Mouse (Mus musculus): ENCODE data around the gene Lrmda. TPM values are rescaled to one million over a fixed set of nuclear protein-coding genes. Genes with fewer than 3 reads are reported as not detected.
"Not testable (repeated sequence)": the region's sequence is repeated elsewhere in the genome, so short reads cannot be mapped to it uniquely, and the experiment has no call there.

The Lrmda gene
- polyA plus RNA-seq, 1 experiment from 2014 or later = 0.23 TPM

DNA sequence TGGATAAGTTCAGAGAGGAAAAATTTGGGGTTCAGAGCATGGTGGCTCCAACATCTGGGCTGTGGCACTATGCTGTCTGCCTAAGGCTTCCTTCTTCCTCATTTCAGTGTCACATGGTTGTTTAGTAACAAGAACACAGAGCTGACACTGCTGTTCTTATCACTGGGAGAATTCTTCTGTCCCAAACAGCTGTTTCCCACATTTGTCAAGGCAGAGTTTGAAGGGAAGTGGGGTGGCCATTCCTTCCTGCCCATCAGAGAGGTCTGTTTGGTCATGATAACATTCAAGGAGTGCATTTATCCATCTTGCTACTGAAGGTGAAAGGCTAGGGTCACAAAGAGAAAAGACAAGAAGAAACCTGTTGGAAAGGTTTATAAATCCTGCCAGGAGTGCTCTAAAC, 740.2 kb downstream of the Lrmda start:
- no peaks in the 10 kb centered on the region for H3K4me1 ChIP-seq (ENCODE audit: control insufficient read depth, insufficient read depth, low read length)
- no peaks in the 10 kb centered on the region for H3K36me3 ChIP-seq (ENCODE audit: control insufficient read depth, insufficient read depth, low read length)
- H3K9me3 ChIP-seq (ENCODE audit: control insufficient read depth, low read length) = no peaks in the 10 kb centered on the region
- no peaks in the 10 kb centered on the region for H3K27me3 ChIP-seq (ENCODE audit: control insufficient read depth, insufficient read depth, low read length)
- H3K9ac ChIP-seq (ENCODE audit: low read length) = no peak overlapping the region
- no peak overlapping the region for H3K4me2 ChIP-seq
- no peak overlapping the region for H3K4me3 ChIP-seq (ENCODE audit: low read depth, low read length)
- DNase-seq (ENCODE audit: low spot score, missing footprints) = no peak
- no peak for ATAC-seq (ENCODE audit: low FRiP score)
- no peak overlapping the region for H3K27ac ChIP-seq (ENCODE audit: low read depth, low read length)

- ATAC-seq (ENCODE audit: low FRiP score) (no peak), DNase-seq (ENCODE audit: low spot score, missing footprints) (no peak)
- no peak overlapping the region for H3K27ac ChIP-seq (ENCODE audit: low read depth, low read length)
- no peaks in the 10 kb centered on the region for H3K27me3 ChIP-seq (ENCODE audit: control insufficient read depth, insufficient read depth, low read length)
- no peaks in the 10 kb centered on the region for H3K9me3 ChIP-seq (ENCODE audit: control insufficient read depth, low read length)
- H3K36me3 ChIP-seq (ENCODE audit: control insufficient read depth, insufficient read depth, low read length) = no peaks in the 10 kb centered on the region
- no peak overlapping the region for H3K4me3 ChIP-seq (ENCODE audit: low read depth, low read length)
- no peaks in the 10 kb centered on the region for H3K4me1 ChIP-seq (ENCODE audit: control insufficient read depth, insufficient read depth, low read length)
- H3K4me2 ChIP-seq = no peak overlapping the region
- WGBS = 88% methylated on average over 7 of the region's 7 CpGs
- no peak overlapping the region for H3K9ac ChIP-seq (ENCODE audit: low read length)
Observed at GRCm38 (mm10) chr14:22760241-22761039, 740.9 kb downstream of the Lrmda start.

DNA sequence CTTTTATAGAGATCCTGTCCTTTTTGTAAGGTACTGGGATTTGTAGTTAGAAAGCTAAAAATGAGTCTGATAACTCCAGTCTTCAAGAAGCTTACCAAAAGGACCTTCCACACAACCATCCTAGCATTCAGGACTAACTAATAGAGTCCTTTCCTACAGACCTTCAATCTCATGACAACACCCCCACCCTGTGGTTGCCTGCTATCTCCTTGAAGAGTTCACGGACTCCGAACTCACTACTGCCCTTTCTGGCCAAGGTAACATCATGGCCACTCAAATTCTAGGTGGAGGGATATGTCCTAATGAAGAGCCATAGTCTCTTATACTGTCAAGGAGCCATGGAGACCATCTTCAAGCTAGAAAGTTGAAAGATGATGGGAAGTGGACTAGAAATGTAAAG, 762.2 kb downstream of the Lrmda start:
- 78% methylated on average over 2 of the region's 2 CpGs for WGBS
- Histone ChIP-seq H3K27me3 (ENCODE audit: control insufficient read depth, insufficient read depth, low read length) (no peaks in the 10 kb centered on the region), H3K9me3 (ENCODE audit: control insufficient read depth, low read length) (no peaks in the 10 kb centered on the region), H3K36me3 (ENCODE audit: control insufficient read depth, insufficient read depth, low read length) (no peaks in the 10 kb centered on the region), H3K4me2 (no peak overlapping the region), H3K9ac (ENCODE audit: low read length) (no peak overlapping the region), H3K4me3 (ENCODE audit: low read depth, low read length) (no peak overlapping the region), H3K4me1 (ENCODE audit: control insufficient read depth, insufficient read depth, low read length) (no peaks in the 10 kb centered on the region), H3K27ac (ENCODE audit: low read depth, low read length) (no peak overlapping the region)
- ATAC-seq (ENCODE audit: low FRiP score) (no peak), DNase-seq (ENCODE audit: low spot score, missing footprints) (no peak)

DNA sequence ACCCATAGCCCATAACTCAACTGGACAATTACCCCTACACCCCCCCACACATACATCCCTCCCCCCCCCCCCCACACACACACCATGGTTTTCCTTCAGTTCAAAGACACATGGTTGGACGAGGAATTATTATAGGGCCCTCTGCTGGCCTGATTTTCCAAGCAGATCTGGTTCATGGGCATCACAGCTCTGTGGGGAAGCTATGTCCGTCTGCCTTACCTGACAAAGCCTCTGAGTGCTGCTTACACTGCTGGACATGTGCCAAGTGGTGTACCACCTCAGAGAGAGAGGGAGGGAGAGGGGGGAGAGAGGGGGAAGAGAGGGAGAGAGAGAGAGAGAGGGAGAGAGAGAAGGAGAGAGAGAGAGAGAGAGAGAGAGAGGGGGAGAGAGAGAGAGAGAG, 762.9 kb downstream of the Lrmda start:
- WGBS = 53% methylated on average over 2 of the region's 2 CpGs
- H3K27ac ChIP-seq (ENCODE audit: low read depth, low read length) = no peak overlapping the region
- no peaks in the 10 kb centered on the region for H3K4me1 ChIP-seq (ENCODE audit: control insufficient read depth, insufficient read depth, low read length)
- H3K4me3 ChIP-seq (ENCODE audit: low read depth, low read length) = no peak overlapping the region
- no peaks in the 10 kb centered on the region for H3K9me3 ChIP-seq (ENCODE audit: control insufficient read depth, low read length)
- no peaks in the 10 kb centered on the region for H3K27me3 ChIP-seq (ENCODE audit: control insufficient read depth, insufficient read depth, low read length)
- DNase-seq (ENCODE audit: low spot score, missing footprints) (no peak), ATAC-seq (ENCODE audit: low FRiP score) (no peak)
- no peak overlapping the region for H3K4me2 ChIP-seq
- H3K36me3 ChIP-seq (ENCODE audit: control insufficient read depth, insufficient read depth, low read length) = no peaks in the 10 kb centered on the region
- H3K9ac ChIP-seq (ENCODE audit: low read length) = no peak overlapping the region

- H3K4me1 ChIP-seq (ENCODE audit: control insufficient read depth, insufficient read depth, low read length) = no peaks in the 10 kb centered on the region
- H3K27ac ChIP-seq (ENCODE audit: low read depth, low read length) = no peak overlapping the region
- 62% methylated on average over 15 of the region's 15 CpGs for WGBS
- no peaks in the 10 kb centered on the region for H3K27me3 ChIP-seq (ENCODE audit: control insufficient read depth, insufficient read depth, low read length)
- H3K9ac ChIP-seq (ENCODE audit: low read length) = no peak overlapping the region
- H3K4me3 ChIP-seq (ENCODE audit: low read depth, low read length) = no peak overlapping the region
- H3K36me3 ChIP-seq (ENCODE audit: control insufficient read depth, insufficient read depth, low read length) = no peaks in the 10 kb centered on the region
- no peak overlapping the region for H3K4me2 ChIP-seq
- DNase-seq (ENCODE audit: low spot score, missing footprints) = peak; percentile 90
- ATAC-seq (ENCODE audit: low FRiP score) = peak; percentile 80
- H3K9me3 ChIP-seq (ENCODE audit: control insufficient read depth, low read length) = no peaks in the 10 kb centered on the region
Observed at GRCm38 (mm10) chr14:22783211-22784161, 764.0 kb downstream of the Lrmda start.

- no peak overlapping the region for H3K9ac ChIP-seq (ENCODE audit: low read length)
- no peak overlapping the region for H3K4me3 ChIP-seq (ENCODE audit: low read depth, low read length)
- H3K4me2 ChIP-seq = no peak overlapping the region
- no peak overlapping the region for H3K27ac ChIP-seq (ENCODE audit: low read depth, low read length)
- ATAC-seq (ENCODE audit: low FRiP score) (no peak), DNase-seq (ENCODE audit: low spot score, missing footprints) (no peak)
- H3K27me3 ChIP-seq (ENCODE audit: control insufficient read depth, insufficient read depth, low read length) = no peaks in the 10 kb centered on the region
- no peaks in the 10 kb centered on the region for H3K4me1 ChIP-seq (ENCODE audit: control insufficient read depth, insufficient read depth, low read length)
- no peaks in the 10 kb centered on the region for H3K36me3 ChIP-seq (ENCODE audit: control insufficient read depth, insufficient read depth, low read length)
- WGBS = 90% methylated on average over 4 of the region's 4 CpGs
- no peaks in the 10 kb centered on the region for H3K9me3 ChIP-seq (ENCODE audit: control insufficient read depth, low read length)
Observed at GRCm38 (mm10) chr14:22800020-22800419, 780.5 kb downstream of the Lrmda start.

- no peak overlapping the region for H3K9ac ChIP-seq (ENCODE audit: low read length)
- peaks cover 5% of the 10 kb centered on the region; the same call in 1 of the 2 replicates for H3K4me1 ChIP-seq (ENCODE audit: control insufficient read depth, insufficient read depth, low read length)
- H3K4me2 ChIP-seq = no peak overlapping the region
- no peak for ATAC-seq (ENCODE audit: low FRiP score)
- no peak overlapping the region for H3K27ac ChIP-seq (ENCODE audit: low read depth, low read length)
- no peaks in the 10 kb centered on the region for H3K27me3 ChIP-seq (ENCODE audit: control insufficient read depth, insufficient read depth, low read length)
- DNase-seq (ENCODE audit: low spot score, missing footprints) = no peak
- no peaks in the 10 kb centered on the region for H3K9me3 ChIP-seq (ENCODE audit: control insufficient read depth, low read length)
- WGBS = 69% methylated on average over 13 of the region's 13 CpGs
- no peaks in the 10 kb centered on the region for H3K36me3 ChIP-seq (ENCODE audit: control insufficient read depth, insufficient read depth, low read length)
- no peak overlapping the region for H3K4me3 ChIP-seq (ENCODE audit: low read depth, low read length)
Observed at GRCm38 (mm10) chr14:22800871-22801636, 781.5 kb downstream of the Lrmda start.

DNA sequence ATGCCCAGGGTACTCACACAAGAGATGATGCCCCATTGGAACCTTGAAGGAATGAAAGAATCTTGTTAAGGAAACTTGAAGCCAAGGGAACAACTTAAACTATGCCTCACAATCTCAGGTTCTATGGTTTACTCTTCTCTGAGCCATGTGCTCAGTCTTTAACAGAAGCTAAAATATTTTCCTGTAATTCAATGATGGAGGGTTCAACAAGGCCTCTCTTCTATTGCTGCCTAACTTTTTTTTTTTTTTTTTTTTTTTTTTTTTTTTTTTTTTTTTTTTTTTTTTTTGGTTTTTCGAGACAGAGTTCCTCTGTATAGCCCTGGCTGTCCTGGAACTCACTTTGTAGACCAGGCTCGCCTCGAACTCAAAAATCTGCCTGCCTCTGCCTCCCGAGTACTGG, 782.2 kb downstream of the Lrmda start:
- not testable (repeated sequence) for H3K4me3 ChIP-seq (ENCODE audit: low read depth, low read length); DNase-seq (ENCODE audit: low spot score, missing footprints); H3K36me3 ChIP-seq (ENCODE audit: control insufficient read depth, insufficient read depth, low read length); H3K4me2 ChIP-seq; ATAC-seq (ENCODE audit: low FRiP score); H3K9me3 ChIP-seq (ENCODE audit: control insufficient read depth, low read length); H3K27me3 ChIP-seq (ENCODE audit: control insufficient read depth, insufficient read depth, low read length); H3K27ac ChIP-seq (ENCODE audit: low read depth, low read length); H3K9ac ChIP-seq (ENCODE audit: low read length)
- 83% methylated on average over 4 of the region's 4 CpGs for WGBS
- H3K4me1 ChIP-seq (ENCODE audit: control insufficient read depth, insufficient read depth, low read length) = peaks cover 10% of the 10 kb centered on the region; the same call in 1 of the 2 replicates

Measured in midbrain, embryonic 11.5 days (tissue).